Mouse (Mus musculus) lung, adult 2 months (tissue): ENCODE measurements around the gene Ptprt.

Experiments
- CTCF ChIP-seq: fragments of 200-500 bp; IDR thresholded peaks from 2 replicates; pipeline ENCODE4 v1.5.1; 2011; ENCODE audit warnings: mild to moderate bottlenecking, low read length, control low read depth; ENCODE audit not compliant: insufficient read depth
- POLR2A ChIP-seq: fragments of 200-500 bp; IDR thresholded peaks from 2 replicates; pipeline ENCODE4 v1.6.1; 2011; ENCODE audit warnings: low read depth, mild to moderate bottlenecking, control low read depth, low read length, borderline replicate concordance; ENCODE audit errors: extremely low read depth

- no peak for TF ChIP-seq CTCF
- TF ChIP-seq POLR2A = no peak
Observed at GRCm38 (mm10) chr2:162699036-162699435, 38.1 kb upstream of the Ptprt start.
